ENCODE assay signal across 22 mouse cellular contexts in genomic region chr17:63195496-63195895, GRCm38 (mm10).
A peak's percentile ranks its signal among the peaks of the same experiment; 100 is the strongest.
DNase-seq lines count a peak whose midpoint lies in the region; ATAC-seq and TF ChIP-seq lines count a peak whose summit lies in the region.
"Had no signal": no experiment of that assay in that cellular context is flagged by ENCODE, and none has a peak within 500 bp of the region (broad histone marks: within the 10 kb centered on the region; RNA-seq: fewer than 3 reads in every experiment).

No protein-coding gene starts in this region.

- H3K9ac ChIP-seq in forebrain, postnatal 0 days, result no peak overlapping the region
- no peak overlapping the region for H3K9ac ChIP-seq in forebrain, embryonic 15.5 days (replicated peaks)
- no peak overlapping the region for H3K9ac ChIP-seq in liver, adult 2 months (ENCODE audit: low read depth, low read length)
- no peak overlapping the region for H3K9ac ChIP-seq in liver, embryonic 11.5 days (ENCODE audit: low read depth, low read length)
- H3K9ac ChIP-seq: embryonic facial prominence, embryonic 13.5 days; embryonic facial prominence, embryonic 15.5 days; forebrain, embryonic 12.5 days had no signal

- no peak overlapping the region for H3K4me2 ChIP-seq in forebrain, postnatal 0 days (ENCODE audit: low read depth)
- no peak overlapping the region for H3K4me2 ChIP-seq in forebrain, embryonic 15.5 days (replicated peaks)
- H3K4me2 ChIP-seq in liver, embryonic 11.5 days, result no peak overlapping the region
- H3K4me2 ChIP-seq: embryonic facial prominence, embryonic 13.5 days; embryonic facial prominence, embryonic 15.5 days; forebrain, embryonic 12.5 days had no signal

- no peak for TF ChIP-seq CTCF in forebrain, postnatal 0 days (IDR thresholded peaks at IDR 0.05; ENCODE audit: low read depth)
- no peak for TF ChIP-seq CTCF in liver, adult 2 months (IDR thresholded peaks at IDR 0.05; ENCODE audit: low read depth, low read length)
- TF ChIP-seq CTCF in brain, embryonic 14.5 days (IDR thresholded peaks at IDR 0.05; ENCODE audit: borderline replicate concordance, extremely low read depth, insufficient read depth, insufficient read length), result no peak
- no peak for TF ChIP-seq CTCF in kidney, adult 2 months (conservative IDR thresholded peaks at IDR 0.05; ENCODE audit: insufficient read depth, insufficient read length, low read depth, low read length)

- no peaks in the 10 kb centered on the region for H3K9me3 ChIP-seq in forebrain, postnatal 0 days (ENCODE audit: low read length)
- no peaks in the 10 kb centered on the region for H3K9me3 ChIP-seq in forebrain, embryonic 15.5 days
- H3K9me3 ChIP-seq in liver, embryonic 11.5 days (ENCODE audit: control insufficient read depth, low read length), result no peaks in the 10 kb centered on the region
- H3K9me3 ChIP-seq: embryonic facial prominence, embryonic 13.5 days; embryonic facial prominence, embryonic 15.5 days; forebrain, embryonic 12.5 days had no signal

- peak; percentile 22 for DNase-seq in forebrain, postnatal 0 days
- DNase-seq in liver, adult 2 months (ENCODE audit: extremely low read depth, low read depth, low spot score), result peak; percentile 55
- no peak for DNase-seq in liver, embryonic 11.5 days (ENCODE audit: low spot score)
- peak; percentile 38 for DNase-seq in brain, embryonic 14.5 days (ENCODE audit: low read depth)
- DNase-seq in gastrocnemius, postnatal 4 days (ENCODE audit: low spot score in 2 of 2), result no peak
- DNase-seq in kidney, adult 2 months, result no peak
- DNase-seq: adrenal gland, adult 8-10 months; adrenal gland, postnatal 14 days; adrenal gland, postnatal 36 days; cerebellum, adult 11 months; cerebellum, adult 18-20 months; cerebellum, adult 8-10 months; cerebellum, adult 9-11 months; cerebellum, postnatal 14 days; cerebellum, postnatal 36 days; embryo, embryonic 11 days had no signal

- no peak for TF ChIP-seq POLR2A in liver, adult 2 months (IDR thresholded peaks at IDR 0.05; ENCODE audit: extremely low read depth, insufficient read depth, low read length)
- no peak for TF ChIP-seq POLR2A in brain, embryonic 14.5 days (IDR thresholded peaks at IDR 0.05; ENCODE audit: borderline replicate concordance, extremely low read depth, insufficient read depth, insufficient read length, poor library complexity, severe bottlenecking)
- no peak for TF ChIP-seq POLR2A in kidney, adult 2 months (IDR thresholded peaks at IDR 0.05; ENCODE audit: low read depth, low read length)

- H3K4me3 ChIP-seq in forebrain, postnatal 0 days (ENCODE audit: low read depth, low read length), result no peak overlapping the region
- H3K4me3 ChIP-seq in forebrain, embryonic 15.5 days, result no peak overlapping the region
- H3K4me3 ChIP-seq in liver, adult 2 months (ENCODE audit: insufficient read depth, low read depth, low read length), result no peak overlapping the region
- H3K4me3 ChIP-seq in liver, embryonic 11.5 days (ENCODE audit: low read depth, low read length), result no peak overlapping the region
- H3K4me3 ChIP-seq in kidney, adult 2 months (ENCODE audit: insufficient read depth, low read depth, low read length), result no peak overlapping the region
- H3K4me3 ChIP-seq: embryonic facial prominence, embryonic 13.5 days; embryonic facial prominence, embryonic 15.5 days; erythroblast, embryonic 14.5 days; forebrain, embryonic 12.5 days had no signal

- H3K4me1 ChIP-seq in forebrain, postnatal 0 days (ENCODE audit: insufficient read depth), result no peaks in the 10 kb centered on the region
- 0 out of 2 replicates have a peak, but pooled peaks cover 3% of the 10 kb centered on the region for H3K4me1 ChIP-seq in forebrain, embryonic 15.5 days
- H3K4me1 ChIP-seq in liver, adult 2 months (ENCODE audit: control insufficient read depth, insufficient read depth, low read length), result no peaks in the 10 kb centered on the region; the same call in 1 of the 2 replicates
- peaks cover 6% of the 10 kb centered on the region for H3K4me1 ChIP-seq in liver, embryonic 11.5 days (replicated peaks; ENCODE audit: control insufficient read depth, insufficient read depth, low read length)
- H3K4me1 ChIP-seq in kidney, adult 2 months (ENCODE audit: control insufficient read depth, insufficient read depth, low read length), result no peaks in the 10 kb centered on the region
- H3K4me1 ChIP-seq: embryonic facial prominence, embryonic 15.5 days; forebrain, embryonic 12.5 days had no signal

- H3K27me3 ChIP-seq in forebrain, postnatal 0 days (ENCODE audit: insufficient read depth, low read length), result no peaks in the 10 kb centered on the region
- no peaks in the 10 kb centered on the region for H3K27me3 ChIP-seq in forebrain, embryonic 15.5 days
- no peaks in the 10 kb centered on the region for H3K27me3 ChIP-seq in liver, adult 2 months (ENCODE audit: control insufficient read depth, insufficient read depth, low read length)
- H3K27me3 ChIP-seq in liver, embryonic 11.5 days (replicated peaks; ENCODE audit: control insufficient read depth, insufficient read depth, low read length), result no peaks in the 10 kb centered on the region
- H3K27me3 ChIP-seq in kidney, adult 2 months (replicated peaks; ENCODE audit: control insufficient read depth, insufficient read depth, low read length), result no peaks in the 10 kb centered on the region
- H3K27me3 ChIP-seq: embryonic facial prominence, embryonic 13.5 days; embryonic facial prominence, embryonic 15.5 days had no signal

- no peaks in the 10 kb centered on the region for H3K36me3 ChIP-seq in forebrain, postnatal 0 days (ENCODE audit: insufficient read depth)
- H3K36me3 ChIP-seq in forebrain, embryonic 15.5 days, result no peaks in the 10 kb centered on the region
- no peaks in the 10 kb centered on the region for H3K36me3 ChIP-seq in liver, adult 2 months (ENCODE audit: control insufficient read depth, insufficient read depth, low read length)
- no peaks in the 10 kb centered on the region for H3K36me3 ChIP-seq in liver, embryonic 11.5 days (ENCODE audit: control insufficient read depth, insufficient read depth, low read length)
- no peaks in the 10 kb centered on the region for H3K36me3 ChIP-seq in kidney, adult 2 months (ENCODE audit: control insufficient read depth, insufficient read depth, low read length)
- H3K36me3 ChIP-seq: embryonic facial prominence, embryonic 13.5 days; embryonic facial prominence, embryonic 15.5 days; forebrain, embryonic 12.5 days had no signal

- 70% methylated on average over 2 of the region's 2 CpGs for WGBS in forebrain, postnatal 0 days
- 84% methylated on average over 2 of the region's 2 CpGs for WGBS in forebrain, embryonic 15.5 days
- WGBS in liver, adult 2 months, result 26% methylated on average over 2 of the region's 2 CpGs
- 84% methylated on average over 2 of the region's 2 CpGs for WGBS in liver, embryonic 11.5 days
- WGBS in kidney, adult 2 months, result 78% methylated on average over 2 of the region's 2 CpGs

- no peaks in the 10 kb centered on the region for H3K79me2 ChIP-seq in liver, adult 2 months (ENCODE audit: control insufficient read depth, insufficient read depth, low read length)

- ATAC-seq in forebrain, postnatal 0 days, result no peak
- no peak for ATAC-seq in forebrain, embryonic 15.5 days (replicated peaks)
- ATAC-seq in liver, embryonic 11.5 days (replicated peaks; ENCODE audit: low FRiP score), result no peak
- ATAC-seq: forebrain, embryonic 16.5 days had no signal

- no peak overlapping the region for H3K27ac ChIP-seq in forebrain, postnatal 0 days (ENCODE audit: low read depth, low read length)
- no peak overlapping the region for H3K27ac ChIP-seq in forebrain, embryonic 15.5 days (replicated peaks)
- no peak overlapping the region for H3K27ac ChIP-seq in liver, adult 2 months (replicated peaks; ENCODE audit: insufficient read depth, low read depth, low read length)
- no peak overlapping the region for H3K27ac ChIP-seq in liver, embryonic 11.5 days (ENCODE audit: low read depth, low read length)
- H3K27ac ChIP-seq in kidney, adult 2 months (ENCODE audit: insufficient read depth, low read depth, low read length), result no peak overlapping the region
- H3K27ac ChIP-seq: embryonic facial prominence, embryonic 13.5 days; embryonic facial prominence, embryonic 15.5 days; forebrain, embryonic 12.5 days had no signal

Comparison
In these comparisons a context has a peak if more than half of its experiments do, and no peak if none do; other contexts are left out.
1. DNase-seq: peak in forebrain, postnatal 0 days (single experiment), liver, adult 2 months (single experiment) and brain, embryonic 14.5 days (single experiment); none in liver, embryonic 11.5 days (single experiment), gastrocnemius, postnatal 4 days (0 of 2) and kidney, adult 2 months (single experiment).